Comparison of ENCODE assay signal across 12 mouse cellular contexts in the genomic region with DNA sequence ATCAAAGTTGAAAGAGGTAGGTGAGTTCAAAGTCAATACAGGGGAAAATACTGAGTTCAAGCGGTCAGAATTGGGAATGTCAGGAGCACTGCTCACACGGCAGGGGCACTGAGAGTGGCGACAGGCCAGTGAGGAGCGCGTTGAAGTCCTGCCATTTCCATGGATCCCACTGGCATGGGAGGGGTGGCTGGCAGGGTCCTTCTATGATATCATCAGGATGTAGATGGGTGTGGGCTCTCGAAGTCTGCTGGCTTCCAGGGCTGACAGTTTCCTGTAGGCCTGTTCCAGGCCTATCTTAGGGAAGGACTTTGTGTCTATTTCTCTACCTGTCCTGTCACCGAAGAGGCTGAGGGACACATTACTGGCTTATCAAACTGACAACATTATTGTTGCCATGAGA. TPM values are rescaled to one million over a fixed set of nuclear protein-coding genes. Genes with fewer than 3 reads are reported as not detected.
DNase-seq lines count a peak whose midpoint lies in the region; ATAC-seq and TF ChIP-seq lines count a peak whose summit lies in the region.
"Had no signal": no experiment of that assay in that cellular context is flagged by ENCODE, and none has a peak within 500 bp of the region (broad histone marks: within the 10 kb centered on the region; RNA-seq: fewer than 3 reads in every experiment).

No protein-coding gene starts in this region.

- no peak for TF ChIP-seq CTCF in cerebellum, adult 2 months (IDR thresholded peaks at IDR 0.05; ENCODE audit: borderline replicate concordance, insufficient read depth, low read depth, low read length)

- ATAC-seq in limb, embryonic 15.5 days (ENCODE audit: insufficient number of reproducible peaks, low FRiP score, low TSS enrichment, low read depth) = no peak
- ATAC-seq in midbrain, embryonic 14.5 days (ENCODE audit: low FRiP score, low TSS enrichment) = no peak

- intact Hi-C loops in left cerebral cortex, postnatal 4 days (cut with DNase I) = loop anchor here (10.0 kb wide), 2 partner anchors 80 to 160 kb away; a partner anchor contains a TSS
- intact Hi-C loops in left cerebral cortex, postnatal 25 days (cut with DNase I) = loop anchor here (5.0 kb wide), 1 partner anchor 97 kb away; no protein-coding TSS in a partner anchor

- H3K36me3 ChIP-seq in limb, embryonic 15.5 days = 0 out of 2 replicates have a peak, but pooled peaks cover 5% of the 10 kb centered on the region
- no peaks in the 10 kb centered on the region for H3K36me3 ChIP-seq in midbrain, embryonic 14.5 days (ENCODE audit: control insufficient read depth, insufficient read depth, low read length)

- H3K4me1 ChIP-seq in cerebellum, adult 2 months (ENCODE audit: control insufficient read depth, insufficient read depth, low read length) = peaks cover 8% of the 10 kb centered on the region; the same call in 1 of the 2 replicates
- H3K4me1 ChIP-seq in limb, embryonic 15.5 days = peaks cover 74% of the 10 kb centered on the region
- H3K4me1 ChIP-seq in midbrain, embryonic 14.5 days (ENCODE audit: control insufficient read depth, insufficient read depth, low read length) = peaks cover 32% of the 10 kb centered on the region

- H3K9ac ChIP-seq in limb, embryonic 15.5 days = no peak overlapping the region
- no peak overlapping the region for H3K9ac ChIP-seq in midbrain, embryonic 14.5 days (replicated peaks; ENCODE audit: low read length)

- H3K9me3 ChIP-seq in limb, embryonic 15.5 days = no peaks in the 10 kb centered on the region
- H3K9me3 ChIP-seq in midbrain, embryonic 14.5 days (ENCODE audit: control insufficient read depth, low read length) = no peaks in the 10 kb centered on the region
- H3K9me3 ChIP-seq: megakaryocyte, embryonic 14.5 days had no signal

- WGBS in cerebellum, adult 2 months = 63% methylated on average over 7 of the region's 7 CpGs
- 65% methylated on average over 7 of the region's 7 CpGs for WGBS in limb, embryonic 15.5 days
- WGBS in midbrain, embryonic 14.5 days = 59% methylated on average over 7 of the region's 7 CpGs

- no peak overlapping the region for H3K27ac ChIP-seq in cerebellum, adult 2 months (ENCODE audit: insufficient read depth, low read length)
- H3K27ac ChIP-seq in limb, embryonic 15.5 days = no peak overlapping the region
- H3K27ac ChIP-seq in midbrain, embryonic 14.5 days (replicated peaks; ENCODE audit: low read depth, low read length) = no peak overlapping the region
- H3K27ac ChIP-seq: kidney, postnatal 0 days had no signal

- peak; percentile 86 to 87 for DNase-seq in cerebellum, postnatal 10 days
- DNase-seq in cerebellum, adult 2 months = no peak
- peak; percentile 75 for DNase-seq in left cerebral cortex, postnatal 4 days
- DNase-seq in left cerebral cortex, postnatal 25 days (ENCODE audit: low spot score in 2 of 2) = no peak
- no peak for DNase-seq in midbrain, embryonic 14.5 days
- no peak for DNase-seq in adrenal gland, adult 2 months
- DNase-seq in thymus, postnatal 10 days (ENCODE audit: low spot score in 2 of 2) = no peak
- DNase-seq: cerebellum, postnatal 36 days; gastrocnemius, postnatal 25 days had no signal

- H3K4me3 ChIP-seq in cerebellum, adult 2 months (replicated peaks; ENCODE audit: insufficient read depth, low read depth, low read length) = no peak overlapping the region
- no peak overlapping the region for H3K4me3 ChIP-seq in limb, embryonic 15.5 days
- 0 out of 2 replicates have a peak overlapping the region, but pooled peaks have one; percentile 12 for H3K4me3 ChIP-seq in midbrain, embryonic 14.5 days (replicated peaks; ENCODE audit: low read depth, low read length)
- H3K4me3 ChIP-seq: megakaryocyte, embryonic 14.5 days had no signal

- H3K4me2 ChIP-seq in limb, embryonic 15.5 days = 0 out of 2 replicates have a peak overlapping the region, but pooled peaks have one; percentile 5
- peak overlapping the region; percentile 98 for H3K4me2 ChIP-seq in midbrain, embryonic 14.5 days (ENCODE audit: low read length)

- no peaks in the 10 kb centered on the region for H3K27me3 ChIP-seq in cerebellum, adult 2 months (ENCODE audit: control insufficient read depth, insufficient read depth, low read length)
- H3K27me3 ChIP-seq in limb, embryonic 15.5 days = peaks cover 3% of the 10 kb centered on the region; the same call in 1 of the 2 replicates
- peaks cover 5% of the 10 kb centered on the region; the same call in 1 of the 2 replicates for H3K27me3 ChIP-seq in midbrain, embryonic 14.5 days (ENCODE audit: control insufficient read depth, insufficient read depth, low read length)

- no peak for TF ChIP-seq POLR2A in cerebellum, adult 2 months (IDR thresholded peaks at IDR 0.05; ENCODE audit: borderline replicate concordance, insufficient read depth, low read length)

RNA-seq across cellular contexts. Expression of a gene that starts 3.7 kb away (rescaled TPM):
- 19.4 and 21.5 TPM in 2 replicates for polyA plus RNA-seq in cerebellum, adult 2 months (2012; rRNA removed)
- 10 to 100 TPM; 22.5 to 25.7 TPM for total RNA-seq in left cerebral cortex, postnatal 4 days (2021)
- total RNA-seq in left cerebral cortex, postnatal 25 days (2021) = 10 to 100 TPM; 16.7 to 17.9 TPM
- 63.5 and 67.2 TPM in 2 replicates for polyA plus RNA-seq in limb, embryonic 15.5 days (2015; fragmentation: Nextera tagmentation; extraction: Ambion mirVana)
- 46.2 and 66.4 TPM in 2 replicates for polyA plus RNA-seq in midbrain, embryonic 14.5 days (2014; fragmentation: Nextera tagmentation; extraction: Ambion mirVana)
- total RNA-seq in adrenal gland, adult 2 months (2021) = 10 to 100 TPM; 43.5 to 53.9 TPM
- polyA plus RNA-seq in adrenal gland, adult 2 months (2012; rRNA removed) = 56.8 and 62.0 TPM in 2 replicates

Comparison
In these comparisons a context has a peak if more than half of its experiments do, and no peak if none do; other contexts are left out.
1. DNase-seq: peak in cerebellum, postnatal 10 days (2 of 2) and left cerebral cortex, postnatal 4 days (single experiment); none in cerebellum, adult 2 months (0 of 2), left cerebral cortex, postnatal 25 days (0 of 2), midbrain, embryonic 14.5 days (single experiment), adrenal gland, adult 2 months (single experiment) and thymus, postnatal 10 days (0 of 2).